Mouse (Mus musculus) left cerebral cortex, adult 9 months (tissue): ENCODE data around the gene Ppp1r35.
"Not testable (repeated sequence)": the region's sequence is repeated elsewhere in the genome, so short reads cannot be mapped to it uniquely, and the experiment has no call there.

Experiments used
- DNase-seq, 2 experiments: peaks; one replicate each; pipeline ENCODE4 v3.0.0; 2022; ENCODE audit warnings: low spot score in 2 of 2

The Ppp1r35 gene

GRCm38 (mm10) chr5:137778635-137779034 lies at the start of gene Ppp1r35:
Gene Ppp1r35, plus strand, starts transcription at chr5:137778849.
- peak; percentile 92 to 98 for DNase-seq

- no peak for DNase-seq
Observed at GRCm38 (mm10) chr5:137733638-137734288, 44.9 kb upstream of the Ppp1r35 start.

- peak; percentile 92 to 95 for DNase-seq
Observed at GRCm38 (mm10) chr5:137734289-137735061, 44.2 kb upstream of the Ppp1r35 start.

- DNase-seq, result no peak
Observed at GRCm38 (mm10) chr5:137737400-137737940, 41.2 kb upstream of the Ppp1r35 start.

- DNase-seq, result no peak
Observed at GRCm38 (mm10) chr5:137738516-137738915, 40.1 kb upstream of the Ppp1r35 start.

- DNase-seq, result no peak
Observed at GRCm38 (mm10) chr5:137739471-137739870, 39.2 kb upstream of the Ppp1r35 start.

GRCm38 (mm10) chr5:137740506-137740905 lies 38.1 kb upstream of the Ppp1r35 start:
- DNase-seq, result no peak

- peak in 1 of 2 experiments; percentile 76 for DNase-seq
Observed at GRCm38 (mm10) chr5:137741023-137741931, 37.4 kb upstream of the Ppp1r35 start, which contains the start of gene Nyap1. Gene Nyap1, minus strand, starts transcription at chr5:137741607.

- DNase-seq, result no peak
Observed at GRCm38 (mm10) chr5:137742048-137742447, 36.6 kb upstream of the Ppp1r35 start.

GRCm38 (mm10) chr5:137742836-137743235 lies 35.8 kb upstream of the Ppp1r35 start:
- DNase-seq, result no peak

GRCm38 (mm10) chr5:137744197-137744596 lies 34.5 kb upstream of the Ppp1r35 start:
- no peak for DNase-seq

GRCm38 (mm10) chr5:137745214-137746171 lies 33.2 kb upstream of the Ppp1r35 start, which contains the start of gene Tsc22d4:
Gene Tsc22d4, plus strand, starts transcription at chr5:137745730.
- peak; percentile 86 to 90 for DNase-seq

GRCm38 (mm10) chr5:137746282-137746850 lies 32.3 kb upstream of the Ppp1r35 start:
- no peak for DNase-seq

- DNase-seq, result no peak
Observed at GRCm38 (mm10) chr5:137746851-137747325, 31.8 kb upstream of the Ppp1r35 start.

GRCm38 (mm10) chr5:137747326-137747961 lies 31.2 kb upstream of the Ppp1r35 start:
- no peak for DNase-seq

GRCm38 (mm10) chr5:137748130-137748770 lies 30.4 kb upstream of the Ppp1r35 start:
- DNase-seq, result no peak

- no peak for DNase-seq
Observed at GRCm38 (mm10) chr5:137749196-137749836, 29.3 kb upstream of the Ppp1r35 start.

GRCm38 (mm10) chr5:137750212-137750611 lies 28.4 kb upstream of the Ppp1r35 start:
- DNase-seq, result not testable (repeated sequence)
